Mouse (Mus musculus) kidney, postnatal 36 days (tissue): ENCODE data around the gene Fut7.
"Not testable (repeated sequence)": the region's sequence is repeated elsewhere in the genome, so short reads cannot be mapped to it uniquely, and the experiment has no call there.

Experiments used
- DNase-seq, 2 experiments: peaks; one replicate each; pipeline ENCODE4 v3.0.0; 2021 to 2022; ENCODE audit warnings: mixed read lengths in 2 of 2

The Fut7 gene

DNA sequence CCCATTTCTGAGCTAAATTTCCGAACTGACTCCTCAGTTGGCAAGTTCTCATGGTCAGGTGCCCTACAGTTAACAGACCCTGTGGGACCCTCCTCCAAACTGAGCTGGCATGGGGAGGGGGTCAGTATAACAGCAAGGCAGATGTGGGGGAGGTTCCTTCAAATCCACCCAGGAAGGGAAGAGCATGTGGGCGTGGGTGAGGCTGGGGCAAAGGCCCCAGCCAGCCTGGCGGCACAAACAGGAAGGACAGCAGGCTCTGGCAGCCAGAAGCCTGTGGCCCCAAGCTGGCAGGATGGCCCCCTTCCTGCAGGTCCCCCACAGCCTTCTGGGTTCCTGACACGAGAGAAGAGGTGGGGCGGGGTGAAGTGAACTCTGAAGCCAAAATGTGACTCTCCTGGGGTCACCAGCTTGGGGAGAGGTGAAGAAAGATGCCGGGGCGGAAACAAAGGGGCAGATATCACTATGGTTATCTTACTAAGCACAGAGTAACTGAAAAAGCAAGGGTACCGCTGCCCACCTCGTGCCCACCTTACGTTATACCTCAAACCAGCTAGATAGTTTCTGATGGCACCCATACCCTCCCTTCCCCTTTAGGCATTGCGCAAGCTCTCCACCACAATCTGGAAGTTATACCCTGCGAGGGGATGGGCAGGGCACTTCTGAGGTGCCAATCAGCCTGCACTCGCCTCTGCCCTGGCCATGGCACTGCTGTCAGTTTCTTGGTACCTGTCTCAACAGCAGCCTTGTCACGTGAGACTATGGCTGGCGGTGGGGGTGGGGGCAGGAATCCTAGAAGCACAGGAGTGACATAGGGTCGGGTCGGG is at the start of gene Fut7:
TSS of gene Fut7 (plus strand) at position 681 of the 824 bp plus-strand sequence.
- no peak for DNase-seq

DNA sequence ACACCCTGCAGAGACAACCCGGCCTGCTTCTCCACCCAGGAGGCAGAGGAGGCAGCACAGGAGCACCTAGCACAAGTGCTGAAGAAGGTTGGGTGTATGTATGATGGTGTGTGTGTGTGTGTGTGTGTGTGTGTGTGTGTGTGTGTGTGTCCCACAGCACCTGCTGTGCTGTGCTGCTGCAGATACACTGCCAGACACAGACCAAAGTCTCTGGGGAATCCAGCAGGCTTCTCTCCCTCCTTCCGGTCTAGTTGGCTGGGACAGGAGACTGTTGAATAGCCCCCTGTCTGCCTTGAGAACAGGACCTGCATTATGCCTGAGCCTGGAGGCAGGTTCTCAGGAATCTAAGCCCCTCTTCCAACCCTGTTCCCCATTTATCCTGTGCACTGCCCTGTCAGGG is 49.6 kb upstream of the Fut7 start:
- no peak for DNase-seq

DNA sequence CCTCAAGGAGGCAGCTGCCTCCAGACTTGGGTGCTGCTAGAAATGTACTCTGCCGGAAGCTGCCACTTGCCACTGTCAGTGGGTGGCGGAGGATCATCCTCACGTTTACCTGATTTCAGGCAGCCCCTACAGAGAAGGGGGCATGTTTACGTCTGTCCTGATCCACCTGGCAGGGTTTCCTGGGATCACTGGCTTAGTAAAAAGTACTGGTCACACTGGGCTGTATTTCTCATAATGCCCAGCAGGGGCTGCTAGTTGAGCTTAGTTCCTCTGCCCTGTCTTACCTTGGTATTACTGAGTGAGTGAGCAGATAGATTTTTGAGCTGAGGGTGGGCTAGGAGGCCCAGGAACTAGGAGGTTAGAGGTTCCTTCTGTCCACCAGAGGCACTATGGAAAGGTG is 46.5 kb upstream of the Fut7 start:
- DNase-seq: peak; percentile 59 to 82

DNA sequence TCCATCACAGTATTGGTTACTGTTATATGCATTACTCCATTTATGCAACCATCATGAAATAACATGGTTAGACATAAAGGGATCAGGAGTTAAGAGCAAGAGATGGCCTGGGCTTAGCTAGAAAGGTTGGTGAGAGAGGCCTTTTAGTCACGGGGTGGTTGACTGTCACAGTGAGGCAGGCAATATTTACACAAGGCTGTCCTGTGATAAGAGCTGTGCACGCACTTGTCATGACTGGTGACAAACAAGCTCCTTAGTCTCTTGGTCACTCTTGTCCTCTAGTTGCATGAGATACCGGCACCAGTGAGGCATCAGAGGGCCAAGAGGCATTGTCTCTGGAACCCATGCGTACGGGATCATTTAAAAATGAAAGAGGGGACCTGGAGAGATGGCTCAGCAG is 38.6 kb upstream of the Fut7 start:
- DNase-seq: no peak

DNA sequence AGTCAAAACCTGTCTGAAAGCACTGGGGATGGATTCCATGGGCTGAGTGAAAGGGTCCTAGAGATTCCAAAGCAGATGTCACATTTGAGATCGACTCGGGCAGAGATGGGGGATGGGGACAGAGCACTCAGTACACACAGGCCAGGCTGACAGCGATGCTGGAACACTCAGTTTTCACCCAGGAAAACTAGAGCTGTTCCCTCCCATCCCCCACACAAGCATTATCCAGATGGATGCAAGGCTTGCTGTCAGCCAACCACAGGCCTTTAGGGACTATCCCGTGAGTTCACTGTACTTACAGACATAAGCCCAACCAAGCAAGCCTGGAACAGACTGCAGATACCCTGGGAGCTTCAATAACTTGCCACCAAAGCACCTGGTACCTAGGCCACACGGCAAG is 31.8 kb upstream of the Fut7 start:
- DNase-seq: no peak

DNA sequence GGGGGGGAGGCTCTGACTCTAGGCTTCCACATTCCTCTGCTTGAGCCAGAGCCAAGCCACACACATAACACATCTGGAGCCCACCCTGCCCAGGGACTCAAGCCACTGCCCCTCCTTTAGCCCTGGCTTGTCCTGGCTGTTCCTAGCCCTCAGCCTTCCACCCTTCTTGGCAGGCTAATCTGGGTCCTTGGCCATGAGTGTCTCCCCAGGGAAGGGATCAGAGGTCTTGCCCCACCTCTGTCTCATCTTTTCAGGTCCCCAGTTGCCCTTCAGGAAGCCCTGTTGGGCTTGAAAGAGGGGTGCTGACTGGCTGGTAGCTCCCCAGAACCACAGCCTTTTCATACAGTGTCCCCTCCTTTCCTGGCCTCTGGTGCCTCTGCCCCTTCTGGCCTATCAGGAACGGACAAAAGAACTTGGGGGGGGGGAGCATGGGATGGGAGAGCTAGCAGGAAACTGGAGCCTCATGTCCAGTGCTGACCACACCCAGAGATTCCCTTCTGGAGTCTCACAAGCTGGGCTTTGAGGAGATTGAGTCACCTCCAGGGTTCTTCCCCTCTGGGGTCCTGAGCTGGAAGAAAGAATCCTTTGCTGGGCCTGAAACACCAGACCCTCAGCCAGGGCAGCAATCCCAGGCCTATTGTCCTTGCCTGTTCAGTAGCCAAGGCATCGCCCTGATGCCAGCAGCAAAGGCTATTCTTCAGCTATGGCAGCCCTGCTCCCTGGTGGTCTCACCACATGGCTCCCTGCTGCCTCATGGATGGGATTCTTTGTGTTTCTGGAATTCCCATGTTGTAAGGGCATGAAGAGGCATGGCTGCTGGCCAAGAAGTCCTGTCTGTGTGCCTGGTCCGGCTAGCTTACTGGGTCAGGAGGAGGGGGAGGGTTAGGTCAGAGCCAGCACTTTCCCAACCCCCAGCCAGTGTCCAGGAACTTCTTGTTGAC is 28.5 kb upstream of the Fut7 start:
- peak in 1 of 2 experiments; percentile 52 for DNase-seq

DNA sequence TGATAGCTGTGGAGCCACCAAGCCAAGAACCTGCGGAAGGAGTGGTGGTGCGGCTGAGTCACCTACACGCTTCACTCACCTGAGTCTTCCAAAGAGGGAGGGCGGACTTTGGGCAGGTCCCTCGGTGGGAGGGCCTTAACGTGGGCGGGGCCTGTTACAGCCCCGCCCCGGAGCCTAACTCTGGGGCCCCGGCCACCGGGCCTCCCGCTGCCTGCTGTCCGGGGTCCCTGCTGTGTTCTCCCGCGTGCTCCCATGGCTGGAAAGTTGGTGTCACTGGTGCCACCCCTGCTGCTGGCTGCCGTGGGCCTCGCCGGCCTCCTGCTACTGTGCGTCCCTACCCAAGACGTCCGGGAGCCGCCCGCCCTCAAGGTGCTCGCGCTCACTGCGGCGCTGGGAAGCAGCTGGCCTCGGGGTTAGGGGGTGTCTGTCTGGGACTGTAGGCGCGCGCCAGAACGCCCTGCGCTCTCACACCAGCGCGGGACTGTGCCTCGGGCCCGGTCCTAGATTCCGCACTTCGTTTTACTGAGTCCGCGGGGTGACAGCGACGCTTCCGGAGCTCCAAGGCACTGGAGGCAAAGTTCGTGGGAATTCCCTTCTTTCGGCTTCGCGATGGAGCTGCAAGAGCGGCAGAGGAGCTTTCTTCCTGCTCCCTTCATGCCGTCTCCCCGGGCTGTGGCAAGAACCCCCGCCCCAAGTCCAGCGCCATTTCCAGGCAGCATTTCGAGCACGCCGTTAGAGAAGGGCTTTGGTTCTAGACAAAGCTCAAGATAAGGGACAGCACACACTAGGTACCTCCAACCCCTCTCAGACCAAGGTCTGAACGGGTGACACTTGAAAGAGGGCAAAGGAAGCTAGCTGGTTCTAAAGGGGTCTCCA is 27.1 kb upstream of the Fut7 start, which contains the start of gene Entpd2:
TSS of gene Entpd2 (plus strand) at position 154 of the 876 bp plus-strand sequence.
- DNase-seq: peak; percentile 63 to 80

DNA sequence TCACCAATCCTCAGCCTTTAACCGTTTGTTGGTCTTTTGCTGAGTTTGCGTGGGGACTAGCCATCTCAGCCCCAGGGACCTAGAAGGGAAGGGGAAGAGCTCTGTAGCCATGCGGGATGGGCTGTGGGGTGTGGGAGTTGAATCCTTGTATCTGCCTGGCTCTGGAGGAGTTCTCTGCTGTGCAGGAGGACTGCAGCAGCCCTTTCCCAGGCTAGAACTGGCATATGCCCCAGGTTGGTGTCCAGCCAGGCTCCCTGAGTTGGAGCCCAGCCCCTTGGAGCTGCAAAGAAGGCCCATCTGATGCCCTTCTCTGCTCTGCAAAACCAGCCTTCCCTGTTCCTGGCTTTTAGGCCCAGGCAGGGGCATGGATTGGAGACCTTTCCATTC is 26.5 kb upstream of the Fut7 start:
- DNase-seq: no peak

DNA sequence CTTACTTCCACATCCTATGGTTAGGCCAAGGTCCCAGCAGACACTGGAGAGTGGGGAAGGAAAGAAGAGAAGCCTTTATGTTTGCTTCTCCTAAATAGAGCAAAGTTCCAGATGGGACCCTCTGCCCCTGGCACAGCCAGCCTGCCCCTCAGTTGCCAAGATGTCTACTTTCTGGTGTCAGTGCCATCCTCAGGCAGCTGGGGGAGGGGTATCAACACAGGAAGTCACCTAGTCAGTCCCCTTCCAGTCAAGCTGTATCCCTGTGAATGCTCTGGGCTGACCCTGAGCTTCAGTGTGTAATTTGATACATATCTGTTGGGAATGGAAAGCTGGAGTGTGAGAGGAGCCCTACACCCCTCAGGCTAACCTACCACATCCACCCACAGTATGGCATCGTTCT is 26.1 kb upstream of the Fut7 start:
- no peak for DNase-seq

DNA sequence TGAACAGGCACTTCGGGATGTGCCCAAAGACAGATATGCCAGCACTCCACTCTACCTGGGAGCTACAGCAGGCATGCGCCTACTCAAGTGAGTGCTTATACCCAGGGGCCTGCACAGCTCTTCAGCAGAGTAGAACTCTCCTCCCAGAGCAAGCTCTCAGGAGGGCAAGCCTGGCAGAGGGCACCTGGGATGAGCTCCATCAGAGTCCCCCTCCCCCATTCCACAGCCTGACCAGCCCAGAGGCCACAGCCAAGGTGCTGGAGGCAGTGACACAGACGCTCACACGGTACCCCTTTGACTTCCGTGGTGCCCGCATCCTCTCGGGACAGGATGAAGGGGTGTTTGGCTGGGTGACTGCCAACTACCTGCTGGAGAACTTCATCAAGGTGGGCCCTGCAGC is 25.0 kb upstream of the Fut7 start:
- DNase-seq: no peak

DNA sequence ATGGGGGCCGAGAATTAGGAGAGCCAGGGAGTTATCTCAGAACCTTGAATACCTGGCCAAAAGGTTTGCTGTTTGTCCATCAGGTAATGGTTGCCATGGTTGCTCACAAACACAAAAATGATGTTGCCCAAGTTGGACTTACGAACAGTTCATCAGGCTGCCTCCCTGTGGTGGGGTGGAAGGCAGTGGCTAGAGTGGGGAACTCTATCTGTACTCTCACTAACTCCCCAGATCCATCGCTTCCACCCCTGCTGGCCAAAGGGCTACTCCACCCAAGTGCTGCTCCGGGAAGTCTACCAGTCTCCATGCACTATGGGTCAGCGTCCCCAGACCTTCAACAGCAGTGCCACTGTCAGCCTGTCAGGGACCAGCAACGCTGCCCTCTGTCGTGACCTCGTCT is 24.0 kb upstream of the Fut7 start, which contains the start of gene Npdc1:
TSS of gene Npdc1 (plus strand) at position 301 of the 400 bp plus-strand sequence.
- DNase-seq: no peak

DNA sequence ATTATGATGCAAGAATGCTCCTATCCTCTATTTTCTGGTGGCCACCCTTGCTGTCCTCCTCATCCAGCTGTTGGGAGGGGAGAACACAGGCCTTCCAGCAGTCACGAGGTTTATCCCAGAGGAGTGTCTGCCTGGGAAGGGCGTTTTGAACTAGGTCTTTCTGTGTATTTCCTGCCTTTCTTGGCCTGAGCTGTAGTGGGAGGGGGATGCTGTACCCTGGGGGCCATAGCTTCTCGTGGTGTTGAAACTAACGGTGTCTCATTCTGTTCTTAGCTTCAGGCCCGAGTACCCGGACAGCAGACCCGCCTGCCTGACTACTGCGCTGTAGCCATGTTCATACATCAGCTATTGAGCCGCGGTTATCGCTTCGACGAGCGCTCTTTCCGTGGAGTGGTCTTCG is 22.8 kb upstream of the Fut7 start:
- no peak for DNase-seq

DNA sequence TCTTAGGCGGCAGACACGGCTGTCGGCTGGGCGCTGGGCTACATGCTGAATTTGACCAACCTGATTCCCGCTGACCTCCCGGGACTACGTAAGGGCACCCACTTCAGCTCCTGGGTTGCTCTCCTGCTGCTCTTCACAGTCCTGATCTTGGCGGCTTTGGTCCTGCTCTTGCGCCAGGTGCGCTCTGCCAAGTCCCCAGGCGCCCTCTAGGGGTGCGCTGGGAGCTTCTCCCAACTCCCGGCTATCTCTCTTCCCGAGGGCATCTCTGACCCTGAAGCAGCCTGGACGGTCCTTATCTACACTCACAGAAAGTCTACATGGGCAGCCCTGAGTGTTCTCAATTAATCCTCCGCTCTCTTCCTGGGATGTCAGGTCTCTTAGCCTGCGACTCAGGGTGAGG is 22.3 kb upstream of the Fut7 start:
- peak; percentile 72 to 88 for DNase-seq

DNA sequence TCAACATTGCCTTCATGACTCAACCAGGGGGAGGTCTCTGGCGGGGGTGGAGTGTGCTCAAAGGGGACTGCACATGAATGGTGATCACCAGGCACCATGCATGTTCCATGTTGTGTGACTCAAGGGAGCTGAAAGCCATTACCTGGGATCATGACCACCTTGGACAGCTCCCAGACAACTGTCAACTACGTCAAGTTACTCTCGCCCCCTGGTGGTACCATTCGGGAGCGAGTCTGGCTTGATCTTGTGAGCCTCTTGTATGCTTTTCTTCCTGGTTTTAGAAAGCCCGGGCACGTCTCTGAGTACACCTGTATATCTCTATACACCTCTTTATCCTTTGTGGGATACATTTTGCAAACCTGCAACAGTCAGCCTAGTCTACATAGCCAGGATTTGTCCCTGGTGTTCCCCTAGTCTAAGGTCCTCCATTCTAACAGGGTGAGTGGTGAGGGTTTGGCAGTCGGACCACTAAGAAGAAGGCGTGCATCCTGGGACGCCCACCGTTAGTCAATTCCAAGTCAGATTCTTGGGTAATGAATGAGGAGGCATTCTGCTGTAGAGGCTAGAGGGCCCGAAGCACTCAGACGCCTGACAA is 20.6 kb upstream of the Fut7 start:
- peak; percentile 89 to 95 for DNase-seq

DNA sequence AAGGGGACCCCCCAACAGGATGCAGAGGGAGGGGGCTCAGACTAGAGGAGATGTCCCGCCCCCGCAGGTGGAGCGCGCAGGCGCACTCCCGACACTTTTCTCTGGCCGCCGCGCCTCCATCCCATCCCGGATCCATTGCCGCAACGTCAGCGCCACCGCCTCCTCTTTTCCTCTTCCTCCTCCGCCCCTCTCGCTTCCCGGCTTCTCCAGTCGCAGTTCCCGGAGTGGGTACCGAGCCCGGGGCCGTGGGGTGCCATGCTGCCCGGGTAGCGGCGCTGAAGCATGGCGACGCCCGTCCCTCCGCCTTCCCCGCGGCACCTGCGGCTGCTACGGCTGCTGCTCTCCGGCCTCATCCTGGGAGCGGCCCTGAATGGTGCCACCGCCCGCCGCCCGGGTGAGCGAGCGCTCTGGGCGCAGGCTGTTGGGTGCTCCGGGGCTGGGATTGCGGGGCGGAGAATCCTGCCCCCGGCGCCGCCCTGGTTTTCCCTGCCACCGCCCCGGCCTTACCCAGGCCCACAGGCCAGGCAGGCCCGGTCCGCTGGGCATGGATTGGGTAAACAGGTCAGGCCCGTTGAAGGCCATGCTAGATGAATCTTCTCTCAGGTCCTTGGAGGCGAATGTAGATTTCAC is 20.0 kb upstream of the Fut7 start:
- peak; percentile 76 to 80 for DNase-seq

DNA sequence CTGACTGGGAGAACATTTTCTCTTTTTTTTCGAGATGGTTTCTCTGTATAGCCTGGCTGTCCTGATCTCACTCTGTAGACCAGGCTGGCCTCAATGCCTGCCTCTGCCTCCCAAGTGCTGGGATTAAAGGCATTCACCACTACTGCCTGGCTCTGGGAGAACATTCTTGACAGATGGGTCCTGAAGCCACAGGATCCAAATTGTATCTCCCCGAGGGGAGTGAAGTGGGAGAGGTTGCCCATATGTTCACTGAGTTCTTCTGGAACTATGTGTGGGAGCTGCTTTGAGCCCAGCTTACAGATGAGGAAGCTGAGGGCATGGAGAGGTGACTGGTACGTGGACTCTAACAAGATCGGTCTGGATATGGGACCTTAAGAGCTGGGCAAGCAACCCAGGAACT is 19.1 kb upstream of the Fut7 start:
- DNase-seq: no peak

DNA sequence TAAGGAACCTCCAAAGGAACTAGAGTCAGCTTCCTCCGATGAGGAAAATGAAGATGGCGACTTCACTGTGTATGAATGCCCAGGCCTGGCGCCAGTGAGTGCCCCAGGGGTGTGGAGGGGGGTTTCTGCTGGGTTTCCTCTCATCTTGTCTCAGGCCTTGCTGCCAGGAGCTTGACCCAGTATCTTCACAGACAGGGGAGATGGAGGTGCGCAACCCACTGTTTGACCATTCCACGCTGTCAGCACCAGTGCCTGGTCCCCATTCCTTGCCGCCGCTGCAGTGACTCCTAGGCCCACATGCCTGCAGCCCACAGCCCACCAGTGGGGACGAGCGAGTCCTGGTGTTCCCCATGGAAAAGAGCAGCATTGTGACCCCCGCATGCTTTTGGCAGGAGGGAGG is 14.2 kb upstream of the Fut7 start:
- DNase-seq: no peak

DNA sequence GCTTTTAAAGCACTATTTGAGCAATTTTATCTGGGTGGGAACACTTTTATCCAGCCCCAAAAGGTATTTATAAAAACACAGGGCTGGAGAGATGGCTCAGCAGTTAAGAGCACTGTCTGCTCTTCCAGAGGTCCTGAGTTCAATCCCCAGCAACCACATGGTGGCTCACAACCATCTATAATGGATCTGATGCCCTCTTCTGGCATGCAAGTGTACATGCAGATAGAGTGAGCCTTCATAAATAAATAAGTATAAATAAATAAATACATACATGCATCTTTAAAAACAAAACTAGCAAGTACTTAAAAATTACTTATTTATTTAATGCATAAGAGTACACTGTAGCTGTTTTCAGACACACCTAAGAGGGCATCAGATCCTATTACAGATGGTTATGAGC is 9.6 kb upstream of the Fut7 start:
- not testable (repeated sequence) for DNase-seq

DNA sequence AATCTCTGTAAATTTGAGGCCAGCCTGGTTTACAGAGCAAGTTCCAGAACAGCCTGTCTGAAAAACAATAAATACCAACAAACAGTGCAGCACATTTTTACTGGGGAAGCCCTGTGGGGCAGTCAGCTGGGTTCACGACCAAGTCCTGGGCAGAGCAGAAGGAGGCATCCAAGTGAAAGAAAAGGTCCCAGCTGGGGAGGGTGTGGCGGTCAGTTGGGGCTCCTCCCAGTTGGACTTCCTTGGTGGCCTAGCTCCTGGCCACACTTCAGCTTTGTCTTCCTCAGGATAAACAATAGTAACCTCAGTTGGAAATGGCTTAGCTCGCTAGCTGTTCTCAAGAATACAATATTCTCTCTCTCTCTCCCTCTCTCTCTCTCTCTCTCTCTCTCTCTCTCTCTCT is 5.6 kb upstream of the Fut7 start:
- no peak for DNase-seq

DNA sequence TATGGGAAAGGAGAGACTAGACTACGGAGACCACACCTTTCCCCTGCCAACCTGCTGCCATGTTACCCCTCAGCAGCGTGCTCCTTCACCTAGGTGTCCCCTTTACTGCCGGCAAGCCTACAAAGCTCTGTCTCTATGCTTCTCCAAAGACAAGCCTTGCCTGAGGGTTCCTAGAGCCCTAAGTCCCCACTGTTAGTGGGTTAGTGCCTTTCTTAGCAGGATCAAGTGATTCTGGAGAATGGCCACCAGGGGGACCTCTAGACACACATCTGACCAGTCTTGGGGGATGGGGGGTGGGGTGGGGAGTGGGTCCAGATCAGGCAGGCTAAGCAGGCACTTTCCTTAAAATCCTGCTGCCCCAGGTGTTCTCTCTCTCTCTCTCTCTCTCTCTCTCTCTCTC is 1.2 kb upstream of the Fut7 start:
- DNase-seq: peak; percentile 35 to 75

DNA sequence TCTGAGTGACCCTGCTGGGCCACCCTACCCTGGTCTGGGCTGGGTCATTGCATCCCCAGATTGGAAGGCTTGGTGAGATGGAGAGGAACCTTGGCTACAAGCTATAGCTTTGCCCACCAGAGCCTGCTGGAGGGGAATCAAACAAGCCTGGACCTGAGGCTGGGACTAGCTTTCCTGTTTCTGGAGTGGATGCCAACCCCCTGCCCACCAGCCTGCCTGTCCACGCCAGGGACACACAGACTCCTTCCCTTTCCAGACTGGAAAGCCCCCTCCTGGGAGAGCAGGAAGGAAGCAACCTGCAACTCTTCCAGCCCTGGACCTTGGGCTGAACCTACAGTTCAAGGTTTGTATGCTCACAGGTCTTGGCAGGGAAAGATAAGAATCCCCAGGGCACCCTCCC is 559 bp downstream of the Fut7 start:
- DNase-seq: no peak

DNA sequence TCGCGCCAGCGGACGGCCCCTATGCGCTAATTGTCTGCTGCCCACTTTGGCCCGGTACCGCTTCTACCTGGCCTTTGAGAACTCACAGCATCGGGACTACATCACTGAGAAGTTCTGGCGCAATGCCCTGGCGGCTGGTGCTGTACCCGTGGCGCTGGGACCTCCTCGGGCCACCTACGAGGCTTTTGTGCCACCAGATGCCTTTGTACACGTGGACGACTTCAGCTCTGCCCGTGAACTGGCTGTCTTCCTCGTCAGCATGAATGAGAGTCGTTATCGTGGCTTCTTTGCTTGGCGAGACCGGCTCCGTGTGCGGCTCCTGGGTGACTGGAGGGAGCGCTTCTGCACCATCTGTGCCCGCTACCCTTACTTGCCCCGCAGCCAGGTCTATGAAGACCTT is 2.4 kb downstream of the Fut7 start:
- DNase-seq: no peak
